Mouse (Mus musculus): ENCODE results near the gene Dnmt3l.

GRCm38 (mm10) chr10:78092725-78093029, 50.9 kb downstream of the Dnmt3l start:
- TF ChIP-seq POLR2A (IDR thresholded peaks at IDR 0.05; ENCODE audit: low read depth, low read length) (no peak), CTCF (IDR thresholded peaks at IDR 0.05; ENCODE audit: extremely low read depth, insufficient read length, insufficient replicate concordance, low read depth, low read length) (no peak)

Measured in small intestine, adult 2 months (tissue).